Mouse (Mus musculus) myocyte (in vitro differentiated cells): Measurements from ENCODE around the gene Vipr1.

Source experiments
- CEBPB ChIP-seq: IDR thresholded peaks from 2 replicates; pipeline ENCODE4 v1.6.1; 2011; ENCODE audit warnings: mild to moderate bottlenecking, moderate library complexity; ENCODE audit not compliant: poor library complexity, insufficient read depth, severe bottlenecking
- E2F4 ChIP-seq: IDR thresholded peaks from one replicate; pipeline ENCODE4 v1.6.1; 2011; ENCODE audit warnings: mild to moderate bottlenecking, control low read depth, moderate library complexity; ENCODE audit not compliant: insufficient read depth
- MAX ChIP-seq: IDR thresholded peaks from one replicate; pipeline ENCODE4 v1.6.1; 2011; ENCODE audit warnings: low read depth, mild to moderate bottlenecking, control low read depth
- MYOD1 ChIP-seq, 3 experiments: IDR thresholded peaks; one replicate each; pipeline ENCODE4 v1.6.1; 2011; ENCODE audit warnings: control low read depth in 2 of 3, low read depth in 2 of 3, mild to moderate bottlenecking in 2 of 3, moderate library complexity in 1 of 3; ENCODE audit not compliant: insufficient read length in 2 of 3, control insufficient read depth in 1 of 3
- MYOG ChIP-seq, 3 experiments: IDR thresholded peaks; one replicate each; pipeline ENCODE4 v1.6.1; 2011; ENCODE audit warnings: control low read depth in 2 of 3, low read depth in 2 of 3, mild to moderate bottlenecking in 2 of 3; ENCODE audit not compliant: insufficient read length in 2 of 3, control insufficient read depth in 1 of 3, insufficient read depth in 1 of 3
- POLR2A ChIP-seq: IDR thresholded peaks from one replicate; pipeline ENCODE4 v1.6.1; 2011; ENCODE audit warnings: low read depth, mild to moderate bottlenecking, control low read depth, moderate library complexity; ENCODE audit not compliant: insufficient read length
- REST ChIP-seq: IDR thresholded peaks from one replicate; pipeline ENCODE4 v1.6.1; 2011; ENCODE audit warnings: mild to moderate bottlenecking, control low read depth, moderate library complexity; ENCODE audit not compliant: insufficient read depth, insufficient read length
- TCF12 ChIP-seq: IDR thresholded peaks from one replicate; pipeline ENCODE4 v1.6.1; 2011; ENCODE audit warnings: mild to moderate bottlenecking, control low read depth; ENCODE audit not compliant: poor library complexity, insufficient read depth, severe bottlenecking
- TCF3 ChIP-seq: IDR thresholded peaks from one replicate; pipeline ENCODE4 v1.6.1; 2011; ENCODE audit warnings: low read depth, control low read depth; ENCODE audit not compliant: insufficient read length
- USF1 ChIP-seq: IDR thresholded peaks from one replicate; pipeline ENCODE4 v1.6.1; 2011; ENCODE audit warnings: low read depth, mild to moderate bottlenecking, control low read depth, moderate library complexity

- TF ChIP-seq POLR2A, result no peak
- TF ChIP-seq TCF12, result no peak
- TF ChIP-seq USF1, result no peak
- TF ChIP-seq MYOG (IDR thresholded peaks at IDR 0.05; ENCODE audit: control insufficient read depth in 1 of 3, insufficient read depth in 1 of 3, insufficient read length in 2 of 3, low read depth in 2 of 3), result no peak
- no peak for TF ChIP-seq MYOD1 (IDR thresholded peaks at IDR 0.05; ENCODE audit: control insufficient read depth in 1 of 3, insufficient read length in 2 of 3, low read depth in 2 of 3)
- no peak for TF ChIP-seq E2F4
- TF ChIP-seq CEBPB, result no peak
- no peak for TF ChIP-seq REST
- no peak for TF ChIP-seq MAX
- TF ChIP-seq TCF3, result no peak
Measured at GRCm38 (mm10) chr9:121710584-121710975, 68.1 kb downstream of the Vipr1 start.
